Mouse (Mus musculus) brain, embryonic 14.5 days (tissue): ENCODE measurements at regions not wholly inside any gene's neighbourhood (a gene's known extent, or its start where the extent isn't known, plus 50 kb on each side); places are given as distances from the start of the nearest gene placed in this dataset.

Experiments used
- CTCF ChIP-seq: fragments of 200-500 bp; IDR thresholded peaks from 2 replicates; pipeline ENCODE4 v1.5.1; 2012; ENCODE audit warnings: inconsistent platforms, mild to moderate bottlenecking, moderate library complexity, borderline replicate concordance; ENCODE audit not compliant: insufficient read depth, insufficient read length; ENCODE audit errors: extremely low read depth
- POLR2A ChIP-seq: fragments of 200-500 bp; IDR thresholded peaks from 2 replicates; pipeline ENCODE4 v1.6.1; 2012; ENCODE audit warnings: mild to moderate bottlenecking, inconsistent platforms, borderline replicate concordance; ENCODE audit not compliant: poor library complexity, insufficient read depth, insufficient read length, severe bottlenecking; ENCODE audit errors: extremely low read depth

GRCm38 (mm10) chr4:51686651-51687050, 470.2 kb downstream of the Cylc2 start:
- TF ChIP-seq CTCF (no peak), POLR2A (no peak)
